Mouse (Mus musculus): ENCODE data around the gene Acss2.
"Not testable (repeated sequence)": the region's sequence is repeated elsewhere in the genome, so short reads cannot be mapped to it uniquely, and the experiment has no call there.

Gene Acss2

DNA sequence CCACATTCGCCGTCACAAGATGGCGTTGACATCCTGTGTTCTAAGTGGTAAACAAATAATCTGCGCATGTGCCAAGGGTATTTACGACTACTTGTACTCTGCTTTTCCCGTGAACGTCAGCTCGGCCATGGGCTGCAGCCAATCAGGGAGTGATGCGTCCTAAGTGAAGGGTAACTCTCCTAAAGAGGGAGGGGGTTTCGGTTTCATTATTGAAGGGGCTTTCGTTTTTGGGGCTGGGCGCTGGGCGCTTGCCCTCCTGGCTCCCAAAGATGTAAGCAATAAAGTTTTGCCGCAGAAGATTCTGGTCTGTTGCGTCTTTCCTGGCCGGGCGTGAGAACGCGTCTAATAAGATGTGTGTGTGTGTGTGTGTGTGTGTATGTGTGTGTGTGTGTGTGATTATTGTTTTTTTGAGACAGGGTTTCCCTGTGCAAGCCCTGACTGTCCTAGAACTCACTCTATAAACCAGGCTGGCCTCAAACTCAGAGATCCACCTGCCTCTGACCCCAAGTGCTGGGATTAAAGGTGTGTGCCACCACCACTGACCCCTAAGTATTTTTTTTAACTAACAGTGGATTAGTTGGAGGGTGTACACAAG, 20.8 kb downstream of the Acss2 start:
- DNase-seq (ENCODE audit: low spot score in 2 of 2) = not testable (repeated sequence)

DNA sequence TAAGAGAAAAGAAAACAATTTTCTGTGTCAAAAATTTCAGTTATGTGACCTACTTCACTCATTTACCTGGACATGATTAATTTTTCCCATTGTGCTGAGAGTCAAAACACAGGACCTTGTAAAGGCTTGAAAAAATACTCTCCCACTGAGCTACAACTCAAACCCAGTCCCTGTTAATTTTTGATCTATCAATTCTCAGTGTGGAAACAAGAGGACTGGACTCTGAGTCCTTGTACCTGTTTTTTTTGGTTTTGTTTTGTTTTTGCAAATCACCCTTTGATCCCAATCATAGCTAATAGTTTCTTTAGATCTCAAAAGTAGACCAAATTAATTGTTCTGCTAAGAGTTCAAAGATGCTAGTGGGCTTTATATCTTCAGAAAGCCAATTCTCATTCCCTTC, 21.9 kb downstream of the Acss2 start:
- DNase-seq (ENCODE audit: low spot score in 2 of 2) = no peak

DNA sequence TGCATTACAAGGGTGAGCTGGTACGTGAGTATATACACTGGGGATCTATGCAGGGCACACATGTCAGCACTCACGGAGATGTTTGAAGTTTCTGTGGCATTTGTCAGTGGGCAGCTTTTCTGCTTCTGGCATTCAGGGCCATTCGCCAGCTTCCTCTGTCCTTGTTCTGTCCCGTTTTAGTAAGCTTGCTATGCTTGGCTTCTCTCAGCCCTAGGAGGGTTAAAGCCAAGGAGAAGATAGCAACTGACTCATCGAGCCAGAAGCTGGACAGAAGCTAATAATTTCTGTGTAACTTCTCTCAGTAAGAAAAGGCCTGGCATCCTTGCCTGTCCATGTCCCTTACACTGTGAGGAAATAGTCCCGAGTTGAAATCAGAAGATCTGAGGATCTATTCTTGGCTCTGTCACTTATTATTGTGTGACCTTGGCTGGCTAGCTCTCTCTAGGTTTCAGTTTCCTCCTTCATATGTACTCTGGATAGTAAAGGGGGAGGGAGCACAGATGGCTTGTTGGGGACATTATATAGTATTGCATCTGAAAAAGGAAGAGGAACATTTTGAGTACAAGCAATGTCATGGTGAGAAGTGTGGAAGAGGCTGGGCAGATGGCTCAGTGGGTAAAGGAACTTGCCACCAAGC, 23.2 kb downstream of the Acss2 start:
- DNase-seq (ENCODE audit: low spot score in 2 of 2) = no peak

DNA sequence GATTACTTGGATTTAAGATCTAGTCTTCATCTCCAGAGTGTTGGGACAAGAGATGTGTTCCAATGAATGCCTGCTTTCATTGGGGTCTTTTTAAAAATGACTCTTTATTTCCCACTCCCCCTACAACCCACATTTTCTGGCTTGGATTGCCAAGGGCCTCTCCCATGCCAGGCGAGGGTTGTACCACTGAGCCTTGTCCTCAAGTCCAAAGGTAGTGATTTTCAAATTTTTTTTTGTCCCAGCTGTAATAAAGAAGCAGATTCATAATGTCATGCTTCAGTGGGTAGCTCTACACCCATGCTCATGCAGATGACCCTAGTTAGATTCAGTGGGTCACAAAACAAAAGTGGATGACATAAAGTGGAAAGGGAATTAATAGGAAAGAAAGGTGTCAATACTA, 29.2 kb downstream of the Acss2 start:
- no peak for DNase-seq (ENCODE audit: low spot score in 2 of 2)

DNA sequence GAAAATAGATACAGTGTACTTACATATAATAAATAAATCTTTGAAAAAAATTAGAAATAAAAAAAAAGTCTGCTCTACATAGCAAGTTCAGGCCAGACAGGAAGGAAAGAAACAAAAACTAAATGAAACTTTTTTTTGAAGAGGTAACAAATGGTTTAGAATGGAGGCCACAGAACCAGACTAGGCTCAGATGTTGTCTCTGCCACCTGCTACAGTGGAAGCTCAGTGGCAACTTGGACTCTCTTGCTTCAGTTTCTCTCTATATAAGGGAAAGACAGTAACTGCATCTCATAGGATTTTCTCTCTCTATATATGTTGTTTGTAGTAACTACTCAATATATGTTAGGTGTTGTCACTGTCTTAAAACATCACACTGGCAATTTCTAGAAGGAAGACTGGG, 34.6 kb downstream of the Acss2 start:
- no peak for DNase-seq (ENCODE audit: low spot score in 2 of 2)

DNA sequence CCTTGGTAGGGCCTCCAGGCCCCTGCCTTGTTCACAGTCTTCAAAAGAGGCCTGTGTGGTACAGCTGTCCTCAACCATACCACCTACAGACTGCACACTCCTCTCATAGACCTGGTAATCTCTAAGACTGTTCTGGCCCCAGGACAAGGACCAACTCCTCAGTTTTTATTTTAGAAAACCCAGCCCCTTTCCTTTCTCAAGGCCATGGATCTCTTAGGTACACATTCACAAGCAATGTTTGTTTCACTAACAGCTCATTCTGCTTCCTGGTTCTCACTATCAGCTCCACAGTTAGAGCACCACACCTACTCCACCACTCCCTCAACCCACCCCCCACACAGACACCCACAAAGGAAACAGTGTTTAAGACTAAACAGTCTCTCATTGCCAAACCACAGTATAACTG, 35.2 kb downstream of the Acss2 start:
- no peak for DNase-seq (ENCODE audit: low spot score in 2 of 2)

DNA sequence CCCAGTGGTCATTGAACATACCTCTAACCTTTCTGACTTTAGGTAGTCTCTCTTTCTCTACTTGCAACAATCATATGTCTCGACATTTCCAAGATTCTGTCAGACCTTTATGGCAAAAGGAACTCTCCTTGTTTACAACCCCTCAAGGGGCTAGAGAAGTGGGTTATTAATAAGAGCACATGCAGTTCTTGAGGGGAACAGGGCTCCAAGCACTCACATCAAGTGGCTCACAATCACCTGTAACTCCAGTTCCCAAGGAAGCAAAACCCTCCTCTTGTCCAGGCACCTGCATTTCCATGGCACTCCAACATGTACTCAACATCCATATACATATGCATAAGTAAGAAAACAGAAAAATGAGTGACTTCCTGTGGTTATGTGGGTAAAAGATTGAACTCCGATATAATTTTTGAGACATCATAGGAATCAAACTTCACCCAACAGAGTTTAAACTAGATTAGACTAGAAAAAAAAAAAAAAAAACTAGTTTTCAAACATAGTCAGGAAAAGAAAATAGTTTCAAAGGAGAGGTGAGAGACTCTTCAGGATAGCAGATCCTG, 36.8 kb downstream of the Acss2 start:
- DNase-seq (ENCODE audit: low spot score in 2 of 2) = no peak

DNA sequence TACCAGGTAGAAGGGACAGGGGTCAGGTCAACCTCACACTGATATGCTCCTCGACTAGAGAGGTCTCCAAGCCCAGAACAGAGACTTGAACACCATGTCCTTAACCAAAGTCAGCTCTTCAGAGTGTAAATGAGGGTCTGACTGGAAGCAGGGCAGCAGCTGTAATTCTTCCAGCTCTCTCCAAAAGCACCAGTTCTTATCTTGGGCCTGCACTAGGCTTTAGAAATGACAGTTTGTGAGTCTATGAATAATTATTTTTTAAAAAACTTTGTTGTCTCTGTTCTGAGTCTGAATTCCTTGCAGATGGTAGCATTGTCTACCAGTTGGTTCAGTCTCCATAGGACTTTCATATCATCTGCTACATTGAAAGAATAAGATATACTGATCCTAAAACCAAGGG, 44.5 kb downstream of the Acss2 start:
- no peak for DNase-seq (ENCODE audit: low spot score in 2 of 2)

DNA sequence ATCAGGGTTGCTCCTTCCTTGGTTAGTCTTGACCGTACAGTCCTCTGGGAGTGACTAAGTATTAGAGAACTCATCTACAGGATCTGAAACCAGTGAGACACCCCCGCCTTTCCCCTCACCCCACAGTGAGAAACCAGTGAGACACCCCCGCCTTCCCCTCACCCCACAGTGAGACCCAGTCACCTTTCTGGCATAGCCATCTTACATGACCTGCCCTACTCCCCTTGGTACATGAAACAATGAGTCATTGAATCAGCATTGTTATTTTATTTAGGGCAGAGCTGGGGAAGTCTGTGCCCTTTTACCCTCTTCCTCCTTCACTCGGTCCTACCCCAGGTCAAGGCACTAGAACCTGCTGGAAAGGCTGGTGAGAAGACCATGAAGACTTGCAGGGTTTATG, 45.2 kb downstream of the Acss2 start:
- DNase-seq (ENCODE audit: low spot score in 2 of 2) = no peak

DNA sequence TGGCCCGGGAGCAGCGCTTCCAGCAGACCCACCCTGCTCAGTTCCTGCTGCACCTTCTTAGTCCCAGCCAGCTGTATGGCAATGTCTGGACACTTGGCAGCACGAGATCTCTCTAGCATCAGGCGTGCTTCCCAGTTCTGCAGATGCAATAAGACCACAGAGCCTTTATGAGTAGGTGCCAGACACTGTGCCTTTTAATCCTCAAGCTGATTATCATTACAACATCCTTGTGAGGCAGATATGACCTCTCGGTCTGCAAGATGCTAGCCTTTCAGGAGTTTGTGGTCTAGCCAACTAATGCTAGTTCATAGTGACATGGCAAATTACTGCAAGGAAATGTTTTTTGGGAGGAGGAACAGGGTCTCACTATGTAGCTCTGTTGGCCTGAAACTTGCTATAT, 50.0 kb downstream of the Acss2 start:
- no peak for DNase-seq (ENCODE audit: low spot score in 2 of 2)

DNA sequence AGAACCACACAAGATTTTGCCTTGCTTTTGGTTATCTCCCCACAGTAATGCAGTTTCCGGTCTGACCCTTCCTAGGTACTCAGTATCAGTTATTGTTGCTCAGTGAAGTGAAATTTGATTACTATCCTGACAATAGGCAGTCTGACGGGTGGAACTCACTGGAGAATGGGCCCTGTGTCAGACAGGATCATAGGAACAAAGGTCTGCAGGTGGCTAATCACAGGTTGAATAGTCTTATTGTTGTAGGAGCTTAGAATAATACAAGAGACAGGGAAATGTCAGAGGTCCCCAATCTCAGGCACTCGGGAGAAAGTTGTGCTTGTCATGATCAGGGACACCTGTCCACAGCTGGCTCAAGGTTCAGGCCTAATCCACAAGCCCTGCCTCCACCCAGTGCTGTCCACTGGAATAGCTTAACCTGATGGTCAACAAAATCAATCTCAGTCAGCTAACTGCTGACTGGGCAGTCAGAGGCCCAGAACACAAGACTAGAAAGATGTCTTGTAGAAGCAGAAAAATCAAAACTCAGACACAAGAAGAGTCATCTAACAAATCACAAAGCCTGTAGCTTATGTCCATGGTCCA, 51.6 kb downstream of the Acss2 start:
- DNase-seq (ENCODE audit: low spot score in 2 of 2) = no peak

DNA sequence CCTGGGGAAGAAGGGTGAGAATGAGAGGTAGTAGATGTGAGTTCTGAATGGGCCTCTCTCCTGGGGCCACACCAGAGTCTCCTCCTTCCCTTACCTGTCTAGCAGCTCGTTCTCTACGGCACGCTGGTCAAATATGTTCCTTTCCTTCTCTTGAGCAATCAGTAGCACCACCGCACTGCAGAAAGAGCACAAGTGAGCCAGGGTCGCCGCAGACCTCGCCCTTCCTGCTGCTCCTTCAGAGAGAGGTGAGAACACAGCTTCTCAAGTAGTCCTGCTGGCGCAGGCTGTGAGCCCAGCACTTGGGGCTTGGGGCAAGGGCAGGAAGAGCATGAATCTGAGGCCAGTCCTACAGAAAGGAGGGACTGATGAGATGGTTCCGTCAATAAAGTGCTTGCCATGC, 55.3 kb downstream of the Acss2 start:
- no peak for DNase-seq (ENCODE audit: low spot score in 2 of 2)

DNA sequence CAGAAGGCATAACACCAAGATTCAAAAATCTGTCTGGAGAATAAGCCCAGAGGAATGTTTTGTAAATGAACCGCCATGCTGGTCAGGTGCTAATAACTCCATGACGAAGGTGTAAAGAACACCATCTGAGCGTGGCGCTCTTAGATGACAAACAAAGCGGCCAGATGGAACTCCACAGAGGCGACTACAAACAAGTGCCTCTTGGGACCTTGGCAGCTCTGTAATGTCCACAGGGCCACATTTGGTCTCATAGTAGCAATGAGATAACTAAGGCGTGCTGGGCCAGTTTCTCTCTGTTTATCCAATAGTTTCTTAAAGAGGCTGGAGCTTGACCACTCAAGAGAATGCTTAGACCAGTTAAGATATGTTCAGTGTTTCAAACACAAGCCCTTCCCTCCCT, 56.2 kb downstream of the Acss2 start:
- DNase-seq (ENCODE audit: low spot score in 2 of 2) = no peak

DNA sequence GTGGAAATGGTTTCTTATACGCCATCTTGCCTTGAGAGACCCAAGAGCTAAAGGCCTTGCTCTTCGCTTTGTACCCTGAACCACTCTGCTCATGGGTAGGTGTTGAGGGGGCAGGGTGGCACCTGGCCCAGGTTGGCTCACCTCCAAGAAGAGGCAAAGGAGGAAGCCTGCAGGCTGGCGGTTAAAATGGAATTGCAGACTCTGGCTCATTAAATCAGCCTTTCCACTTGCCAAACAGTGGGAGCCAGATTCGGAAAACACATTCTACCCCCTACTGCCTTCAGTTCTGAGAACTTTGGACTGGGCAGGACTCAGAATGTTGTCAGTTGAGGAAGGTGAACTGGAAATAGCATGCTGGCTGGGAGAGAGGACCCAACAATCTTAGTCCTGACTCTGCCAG, 57.0 kb downstream of the Acss2 start:
- peak in 1 of 2 experiments; percentile 38 for DNase-seq (ENCODE audit: low spot score in 2 of 2)

DNA sequence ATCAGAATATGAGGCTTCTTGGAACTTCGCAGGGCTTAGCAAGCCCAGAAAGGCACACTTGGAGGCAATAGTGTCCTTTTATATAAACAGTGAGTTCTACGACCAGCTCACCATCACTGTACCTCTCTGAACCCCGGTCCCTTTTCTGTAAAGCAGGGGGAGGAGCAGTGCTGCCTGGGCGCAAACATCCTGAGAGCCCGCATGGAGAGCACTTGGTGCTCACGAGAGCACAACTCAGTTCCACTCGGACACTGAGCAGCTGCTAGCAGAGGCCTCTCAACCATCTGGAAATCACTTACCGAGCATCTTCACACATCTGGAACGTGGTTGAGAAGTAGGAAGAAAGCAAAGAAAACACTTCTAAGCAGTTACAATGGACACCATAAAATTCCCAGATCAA, 58.9 kb downstream of the Acss2 start:
- DNase-seq (ENCODE audit: low spot score in 2 of 2) = no peak

DNA sequence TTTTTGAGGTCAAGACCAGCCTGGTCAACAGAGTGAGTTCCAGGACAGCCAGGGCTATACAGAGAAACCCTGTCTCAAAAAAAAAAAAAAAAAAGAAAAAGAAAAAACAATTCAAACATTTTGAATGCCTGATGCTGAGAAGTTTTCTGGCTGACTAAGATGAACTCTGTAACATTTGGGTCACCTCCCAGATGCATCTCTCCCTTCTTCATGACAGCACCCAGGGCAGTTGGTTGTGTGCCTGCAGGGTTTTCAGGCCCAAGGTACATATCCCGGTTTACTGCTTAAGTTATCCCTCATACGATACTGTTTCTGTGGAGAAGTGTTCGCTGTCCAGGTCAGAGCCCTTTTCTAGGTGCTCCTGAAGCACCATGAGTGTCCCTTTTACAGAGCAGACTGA, 62.6 kb downstream of the Acss2 start:
- no peak for DNase-seq (ENCODE audit: low spot score in 2 of 2)

DNA sequence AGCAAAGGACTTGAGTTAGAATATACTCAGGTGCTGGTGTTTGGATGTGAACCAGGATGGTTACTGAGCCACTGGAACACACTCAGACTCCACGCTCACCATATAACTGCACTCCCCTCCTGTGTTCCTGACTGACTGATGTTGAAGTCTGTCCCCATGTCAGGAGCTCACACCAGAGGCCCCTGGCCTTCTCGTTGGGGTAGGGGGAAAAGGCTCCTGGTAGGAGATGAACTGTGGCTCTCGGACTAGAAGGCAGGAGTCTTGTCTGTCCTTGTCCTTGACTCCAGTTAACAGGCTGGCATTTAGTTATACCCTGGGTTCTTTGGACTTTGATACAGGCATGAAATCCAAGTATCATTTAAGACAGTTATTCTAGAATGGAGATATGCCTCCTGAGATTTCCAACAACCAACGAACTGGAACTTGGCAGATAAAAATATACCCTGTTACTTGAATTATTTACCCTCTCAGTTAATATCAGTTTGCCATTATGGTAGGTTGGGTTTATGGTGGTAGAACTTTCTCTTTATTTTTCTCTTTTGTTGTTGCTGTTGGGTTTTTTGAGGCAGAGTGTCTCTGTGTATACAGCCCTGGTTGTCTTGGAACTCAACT, 64.7 kb downstream of the Acss2 start:
- no peak for DNase-seq (ENCODE audit: low spot score in 2 of 2)

DNA sequence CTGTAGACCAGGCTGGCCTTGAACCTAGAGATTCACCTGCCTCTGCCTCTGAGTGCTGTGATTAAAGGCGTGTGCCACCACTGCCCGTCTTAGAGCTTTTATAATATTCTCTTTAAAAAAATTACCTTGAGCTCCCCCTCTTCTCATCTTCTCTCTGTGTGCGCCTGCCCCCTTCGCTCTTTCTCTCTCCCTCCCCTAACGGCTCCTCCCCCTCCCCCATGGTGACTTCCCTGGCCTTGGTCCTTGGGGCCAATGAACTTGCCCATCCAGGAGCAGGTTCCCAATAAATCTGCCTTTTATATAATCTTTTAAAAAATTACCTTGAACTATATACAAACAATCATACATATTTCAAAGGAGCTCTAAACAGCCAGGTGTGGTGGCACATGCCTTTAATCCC, 65.2 kb downstream of the Acss2 start:
- no peak for DNase-seq (ENCODE audit: low spot score in 2 of 2)

DNA sequence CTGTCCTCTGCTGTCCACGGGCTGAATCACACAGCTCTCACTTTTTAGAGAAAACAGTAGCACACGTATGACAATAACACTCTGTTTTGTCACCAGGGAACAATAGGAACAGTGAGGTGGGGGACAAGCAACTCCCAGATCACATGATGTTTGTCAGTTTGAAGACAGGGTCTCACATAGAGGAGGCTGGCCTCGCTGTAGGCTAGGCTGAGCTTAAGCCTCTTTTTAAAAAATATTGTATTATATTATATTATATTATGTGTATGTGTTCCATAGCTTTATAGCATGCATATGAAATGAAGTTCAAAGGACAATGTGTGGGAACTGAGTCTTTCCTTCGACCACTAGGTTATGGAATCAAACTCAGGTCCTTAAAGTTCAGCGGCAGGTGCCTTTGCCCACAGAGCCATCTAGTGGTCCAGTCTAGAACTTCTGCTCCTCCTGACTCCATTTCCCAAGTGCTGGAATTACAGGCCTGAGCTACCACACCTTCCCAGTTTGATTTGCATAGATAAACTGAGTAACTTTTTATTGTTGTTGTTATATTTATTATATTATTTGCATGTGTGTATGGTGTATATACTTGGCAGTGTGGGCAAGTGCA, 66.3 kb downstream of the Acss2 start:
- DNase-seq (ENCODE audit: low spot score in 2 of 2) = peak in 1 of 2 experiments; percentile 68

DNA sequence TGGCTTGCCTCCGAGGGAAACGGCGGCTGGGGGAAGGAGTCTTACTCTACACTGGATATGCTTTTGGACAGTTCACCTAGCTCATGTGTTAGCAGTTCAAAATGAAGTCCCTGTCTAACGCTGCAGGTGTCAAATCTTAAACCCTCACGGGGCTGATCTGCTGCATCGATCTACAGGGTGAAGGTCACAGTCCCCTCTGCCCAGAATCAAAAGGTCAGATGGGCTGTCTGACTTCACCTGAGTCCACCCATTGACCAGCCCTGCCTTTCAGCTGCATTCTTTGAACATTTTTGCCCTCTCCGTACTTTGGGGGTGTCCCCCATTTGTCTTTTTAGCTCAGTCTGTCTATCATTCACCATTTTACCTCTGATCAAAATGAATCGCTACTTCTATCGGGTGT, 67.3 kb downstream of the Acss2 start:
- no peak for DNase-seq (ENCODE audit: low spot score in 2 of 2)

DNA sequence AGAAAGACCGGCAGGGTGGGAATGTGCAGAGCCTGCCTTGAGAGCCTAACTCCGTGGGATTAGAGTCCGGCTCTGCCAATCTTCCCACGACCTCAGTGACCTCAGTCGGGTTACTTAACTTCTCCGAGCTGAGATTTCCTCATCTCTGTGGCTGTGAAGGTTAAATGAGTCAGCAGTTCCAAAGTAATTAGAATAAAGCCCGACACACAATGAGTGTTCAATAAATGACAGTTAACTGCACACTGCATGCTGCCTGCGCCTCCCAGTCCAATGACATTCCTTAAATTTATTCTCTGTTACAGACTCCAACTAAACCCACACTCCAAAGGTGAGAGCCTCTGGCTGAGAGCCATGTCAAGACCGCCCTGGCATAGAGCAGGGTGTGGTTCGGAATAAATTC, 67.7 kb downstream of the Acss2 start:
- no peak for DNase-seq (ENCODE audit: low spot score in 2 of 2)

DNA sequence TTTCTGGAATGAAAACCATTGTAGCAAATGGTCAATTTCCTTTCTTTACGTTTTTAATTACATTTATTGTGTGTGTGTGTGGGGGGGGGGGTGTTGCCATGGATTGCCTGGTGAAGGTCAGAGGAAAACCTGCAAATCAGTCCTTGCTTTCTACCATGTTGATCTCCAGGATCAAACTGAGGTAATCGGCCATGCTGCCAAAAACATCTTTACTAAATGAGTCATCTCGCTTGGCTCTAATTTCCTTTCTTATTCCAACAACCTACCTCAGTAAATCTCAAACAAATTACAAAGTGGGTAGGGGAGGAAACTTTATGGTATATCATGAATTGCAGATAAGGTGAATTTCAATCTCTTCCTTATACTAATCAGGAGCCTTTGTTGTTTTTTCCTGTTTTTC, 70.4 kb downstream of the Acss2 start:
- DNase-seq (ENCODE audit: low spot score in 2 of 2) = no peak

DNA sequence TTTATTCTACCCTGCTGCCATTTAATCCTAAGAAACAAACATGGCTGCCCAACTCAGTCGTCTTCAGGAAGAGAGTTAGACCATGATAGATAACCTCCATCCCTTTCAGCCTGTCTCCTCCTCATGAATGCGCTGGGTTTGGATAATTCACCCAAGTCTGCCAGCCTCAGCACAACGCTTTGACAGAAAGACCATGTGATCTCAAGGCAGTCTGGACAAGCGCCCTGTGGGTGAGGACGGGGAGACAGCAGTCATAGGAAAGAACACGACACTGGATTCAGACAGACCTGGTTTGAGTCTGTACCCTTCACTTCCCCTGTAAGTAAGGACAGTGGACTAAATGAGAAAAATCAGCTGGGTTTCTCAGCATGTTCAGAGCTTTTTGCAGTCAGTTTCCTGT, 71.8 kb downstream of the Acss2 start:
- no peak for DNase-seq (ENCODE audit: low spot score in 2 of 2)
